Mouse (Mus musculus) C2C12 (cell line): Measurements from ENCODE around the gene Mef2c.

ENCODE experiments used
- CTCF ChIP-seq: IDR thresholded peaks from one replicate; pipeline ENCODE4 v1.5.1; 2011; ENCODE audit not compliant: control insufficient read depth, insufficient read depth, insufficient read length
- USF1 ChIP-seq: IDR thresholded peaks from one replicate; pipeline ENCODE4 v1.6.1; 2011; ENCODE audit warnings: low read depth, mild to moderate bottlenecking, control low read depth, moderate library complexity

GRCm38 (mm10) chr13:83652560-83652959 is 148.7 kb downstream of the Mef2c start:
- TF ChIP-seq CTCF (no peak), USF1 (no peak)
